Mouse (Mus musculus): ENCODE data around the gene Gm11634. TPM values are rescaled to one million over a fixed set of nuclear protein-coding genes. Genes with fewer than 3 reads are reported as not detected.
A peak's percentile ranks its signal among the peaks of the same experiment; 100 is the strongest.

Gene Gm11634
- total RNA-seq, 2 experiments from 2014 or later, result not detected

GRCm38 (mm10) chr11:101576116-101576515 is 22.9 kb downstream of the Gm11634 start:
- ATAC-seq (replicated peaks; ENCODE audit: poor library complexity), result no peak

GRCm38 (mm10) chr11:101568421-101568820 is 30.6 kb downstream of the Gm11634 start:
- no peak for ATAC-seq (replicated peaks; ENCODE audit: poor library complexity)

GRCm38 (mm10) chr11:101562391-101562790 is 36.7 kb downstream of the Gm11634 start:
- ATAC-seq (replicated peaks; ENCODE audit: poor library complexity), result peak; percentile 95

- ATAC-seq (replicated peaks; ENCODE audit: poor library complexity), result no peak
Measured at GRCm38 (mm10) chr11:101556954-101557353, 42.1 kb downstream of the Gm11634 start.

GRCm38 (mm10) chr11:101556541-101556940 is 42.5 kb downstream of the Gm11634 start:
- ATAC-seq (replicated peaks; ENCODE audit: poor library complexity), result no peak

GRCm38 (mm10) chr11:101553354-101553930 is 45.6 kb downstream of the Gm11634 start:
- ATAC-seq (replicated peaks; ENCODE audit: poor library complexity), result no peak

- ATAC-seq (replicated peaks; ENCODE audit: poor library complexity), result peak; percentile 86
Measured at GRCm38 (mm10) chr11:101552476-101553300, 46.4 kb downstream of the Gm11634 start.

GRCm38 (mm10) chr11:101551751-101552475 is 47.1 kb downstream of the Gm11634 start, which contains the start of the genes Brca1 and Nbr1:
Gene Brca1 (minus strand): TSS chr11:101551955.
Gene Nbr1 (plus strand): TSS chr11:101552149.
- ATAC-seq (replicated peaks; ENCODE audit: poor library complexity), result peak; percentile 76

GRCm38 (mm10) chr11:101548526-101548925 is 50.5 kb downstream of the Gm11634 start:
- ATAC-seq (replicated peaks; ENCODE audit: poor library complexity), result no peak

GRCm38 (mm10) chr11:101544132-101544531 is 54.9 kb downstream of the Gm11634 start:
- ATAC-seq (replicated peaks; ENCODE audit: poor library complexity), result no peak

Other genes starting within 250 kb of the Gm11634 start
- gene G6pc, start 231.7 kb downstream of the Gm11634 start, total RNA-seq (2015), result not detected in 2 replicates
- gene G6pc, start 231.7 kb downstream of the Gm11634 start, total RNA-seq (2017), result not detected in 2 replicates
- 41.4 and 52.1 TPM in 2 replicates for gene Aarsd1, start 181.6 kb downstream of the Gm11634 start, total RNA-seq (2015)
- gene Aarsd1, start 181.6 kb downstream of the Gm11634 start, total RNA-seq (2017), result 77.8 and 79.3 TPM in 2 replicates
- gene Gm27029, start 174.5 kb downstream of the Gm11634 start, total RNA-seq (2015), result 3.9 and 5.4 TPM in 2 replicates
- gene Gm27029, start 174.5 kb downstream of the Gm11634 start, total RNA-seq (2017), result 0.25 and 1.6 TPM in 2 replicates
- gene Rundc1, start 174.2 kb downstream of the Gm11634 start, total RNA-seq (2015), result 3.3 and 4.1 TPM in 2 replicates
- 4.5 and 4.7 TPM in 2 replicates for gene Rundc1, start 174.2 kb downstream of the Gm11634 start, total RNA-seq (2017)
- 0.17 and 0.42 TPM in 2 replicates for gene Ptges3l, start 173.9 kb downstream of the Gm11634 start, total RNA-seq (2015)
- 0.71 and 4.1 TPM in 2 replicates for gene Ptges3l, start 173.9 kb downstream of the Gm11634 start, total RNA-seq (2017)
- 500 and 587 TPM in 2 replicates for gene Rpl27, start 157.0 kb downstream of the Gm11634 start, total RNA-seq (2015)
- 3,389 and 3,728 TPM in 2 replicates for gene Rpl27, start 157.0 kb downstream of the Gm11634 start, total RNA-seq (2017)
- 27.2 and 31.7 TPM in 2 replicates for gene Ifi35, start 150.8 kb downstream of the Gm11634 start, total RNA-seq (2015)
- gene Ifi35, start 150.8 kb downstream of the Gm11634 start, total RNA-seq (2017), result 31.1 and 32.6 TPM in 2 replicates
- 2.0 and 3.9 TPM in 2 replicates for gene Rnd2, start 134.3 kb downstream of the Gm11634 start, total RNA-seq (2015)
- gene Rnd2, start 134.3 kb downstream of the Gm11634 start, total RNA-seq (2017), result 1.00 and 3.9 TPM in 2 replicates
- 83.6 and 92.8 TPM in 2 replicates for gene Vat1, start 133.0 kb downstream of the Gm11634 start, total RNA-seq (2015)
- gene Vat1, start 133.0 kb downstream of the Gm11634 start, total RNA-seq (2017), result 47.9 and 50.0 TPM in 2 replicates
- 25.1 and 31.4 TPM in 2 replicates for gene Brca1, start 47.3 kb downstream of the Gm11634 start, total RNA-seq (2015)
- 36.0 and 47.2 TPM in 2 replicates for gene Brca1, start 47.3 kb downstream of the Gm11634 start, total RNA-seq (2017)
- gene Nbr1, start 47.1 kb downstream of the Gm11634 start, total RNA-seq (2015), result 28.1 and 33.7 TPM in 2 replicates
- 40.9 and 46.7 TPM in 2 replicates for gene Nbr1, start 47.1 kb downstream of the Gm11634 start, total RNA-seq (2017)
- gene Tmem106a, start 17.0 kb downstream of the Gm11634 start, total RNA-seq (2015), result 2.7 and 3.7 TPM in 2 replicates
- gene Tmem106a, start 17.0 kb downstream of the Gm11634 start, total RNA-seq (2017), result 1.2 and 5.0 TPM in 2 replicates
- 9.8 and 12.7 TPM in 2 replicates for gene Rdm1, start 27.9 kb upstream of the Gm11634 start, total RNA-seq (2015)
- 13.2 and 13.7 TPM in 2 replicates for gene Rdm1, start 27.9 kb upstream of the Gm11634 start, total RNA-seq (2017)
- 1.1 and 1.9 TPM in 2 replicates for gene Arl4d, start 66.3 kb upstream of the Gm11634 start, total RNA-seq (2015)
- 0.75 and 1.0 TPM in 2 replicates for gene Arl4d, start 66.3 kb upstream of the Gm11634 start, total RNA-seq (2017)
- 21.3 and 23.3 TPM in 2 replicates for gene Dhx8, start 133.7 kb upstream of the Gm11634 start, total RNA-seq (2015)
- 26.1 and 33.5 TPM in 2 replicates for gene Dhx8, start 133.7 kb upstream of the Gm11634 start, total RNA-seq (2017)
- gene Etv4, start 186.1 kb upstream of the Gm11634 start, total RNA-seq (2015), result 0.05 TPM in 1 of 2 replicates, not detected in the other
- gene Etv4, start 186.1 kb upstream of the Gm11634 start, total RNA-seq (2017), result not detected in 2 replicates